Mouse (Mus musculus): ENCODE results near the gene Ifnlr1.

DNA sequence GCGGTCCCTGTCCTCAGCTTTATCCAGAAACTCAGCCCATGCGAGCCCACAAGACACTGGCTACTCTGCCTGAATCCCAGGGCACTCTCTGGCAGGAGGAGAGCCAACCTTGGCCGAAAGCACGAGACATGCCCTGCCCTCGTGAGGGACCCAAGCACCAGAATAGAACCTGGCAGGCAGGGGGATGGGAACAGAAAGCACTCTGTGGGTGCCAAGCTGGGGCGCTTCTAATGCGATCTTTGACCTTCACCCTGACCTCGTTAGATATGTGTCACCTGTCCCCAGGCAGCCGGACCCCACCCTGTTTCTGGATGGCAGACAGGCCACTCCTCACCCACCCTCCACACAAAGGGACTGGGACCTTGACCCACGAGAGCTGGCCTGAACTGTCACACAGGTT lies 59.5 kb downstream of the Ifnlr1 start:
- TF ChIP-seq CTCF (IDR thresholded peaks at IDR 0.05; ENCODE audit: low read depth) (no peak), EP300 (IDR thresholded peaks at IDR 0.05; ENCODE audit: low read depth) (no peak)
